Mouse (Mus musculus) embryo, embryonic 9.5 days (tissue): Measurements from ENCODE around the gene Shprh.
"Not testable (repeated sequence)": the region's sequence is repeated elsewhere in the genome, so short reads cannot be mapped to it uniquely, and the experiment has no call there.

Source experiments
- DNase-seq: peaks from one replicate; pipeline ENCODE4 v3.0.0-alpha.2; 2017; ENCODE audit errors: extremely low spot score

Gene Shprh

GRCm38 (mm10) chr10:11248210-11248609, 99.0 kb downstream of the Shprh start:
- no peak for DNase-seq

GRCm38 (mm10) chr10:11250247-11250997, 101.2 kb downstream of the Shprh start:
- no peak for DNase-seq

- DNase-seq = not testable (repeated sequence)
Measured at GRCm38 (mm10) chr10:11253581-11253980, 104.4 kb downstream of the Shprh start.

- no peak for DNase-seq
Measured at GRCm38 (mm10) chr10:11260119-11260518, 110.9 kb downstream of the Shprh start.

- not testable (repeated sequence) for DNase-seq
Measured at GRCm38 (mm10) chr10:11262292-11262691, 113.1 kb downstream of the Shprh start.

- DNase-seq = not testable (repeated sequence)
Measured at GRCm38 (mm10) chr10:11263795-11264194, 114.6 kb downstream of the Shprh start.
